Mouse (Mus musculus) lung, embryonic 14.5 days (tissue): ENCODE measurements around the gene Morc1. TPM values are rescaled to one million over a fixed set of nuclear protein-coding genes. Genes with fewer than 3 reads are reported as not detected.
A peak's percentile ranks its signal among the peaks of the same experiment; 100 is the strongest.

Experiments
- ATAC-seq: fragments of 200-750 bp; cut with Nextera tagmentation; 2 replicates; pipeline ENCODE4 v1.8.0; 2017; ENCODE audit warnings: mild to moderate bottlenecking, moderate TSS enrichment, moderate library complexity; ENCODE audit not compliant: insufficient read depth
- DNase-seq: peaks from one replicate; pipeline ENCODE4 v3.0.0-alpha.2; 2015
- H3K27ac ChIP-seq: fragments of 300-500 bp; sonication (generic); 2 replicates; pipeline ENCODE4 v1.5.1; 2014; ENCODE audit warnings: low read depth, mild to moderate bottlenecking, moderate library complexity
- H3K27me3 ChIP-seq: fragments of 300-500 bp; sonication (generic); 2 replicates; pipeline ENCODE4 v1.6.1; 2014; ENCODE audit warnings: low read length, control low read depth; ENCODE audit not compliant: insufficient read depth
- H3K36me3 ChIP-seq: fragments of 300-500 bp; sonication (generic); 2 replicates; pipeline ENCODE4 v1.6.1; 2014; ENCODE audit warnings: control low read depth; ENCODE audit not compliant: insufficient read depth
- H3K4me1 ChIP-seq: fragments of 300-500 bp; sonication (generic); 2 replicates; pipeline ENCODE4 v1.6.1; 2014; ENCODE audit warnings: antibody characterized with exemption, control low read depth; ENCODE audit not compliant: insufficient read depth
- H3K4me2 ChIP-seq: fragments of 300-500 bp; sonication (generic); 2 replicates; pipeline ENCODE4 v1.6.1; 2014; ENCODE audit warnings: mild to moderate bottlenecking
- H3K4me3 ChIP-seq: fragments of 300-500 bp; sonication (generic); 2 replicates; pipeline ENCODE4 v1.5.1; 2014; ENCODE audit warnings: low read depth, low read length
- H3K9ac ChIP-seq: fragments of 300-500 bp; sonication (generic); 2 replicates; pipeline ENCODE4 v1.6.1; 2014
- H3K9me3 ChIP-seq: fragments of 300-500 bp; sonication (generic); 2 replicates; pipeline ENCODE4 v1.6.1; 2016; ENCODE audit warnings: low read depth, low read length, control low read depth
- CTCF ChIP-seq: IDR thresholded peaks from 2 replicates; pipeline ENCODE4 v1.5.1; 2016; ENCODE audit warnings: antibody characterized with exemption, low read depth
- WGBS: fragments of 180-500 bp; shearing (Covaris S2); extraction: QIAGEN DNeasy Blood & Tissue Kit; methylation state at CpG from one replicate; pipeline ENCODE4 v1.1.7; 2014; 5-methylcytosine and 5-hydroxymethylcytosine counted together
- polyA plus RNA-seq: library from polyadenylated mRNA; unstranded; fragments of >200 nt; fragmentation: Nextera tagmentation; extraction: Ambion mirVana; gene quantifications from 2 replicates; pipeline ENCODE4 v1.2.1, GENCODE M21; 2014

Gene Morc1
- polyA plus RNA-seq, 1 experiment from 2014 or later: 0.09 TPM

DNA sequence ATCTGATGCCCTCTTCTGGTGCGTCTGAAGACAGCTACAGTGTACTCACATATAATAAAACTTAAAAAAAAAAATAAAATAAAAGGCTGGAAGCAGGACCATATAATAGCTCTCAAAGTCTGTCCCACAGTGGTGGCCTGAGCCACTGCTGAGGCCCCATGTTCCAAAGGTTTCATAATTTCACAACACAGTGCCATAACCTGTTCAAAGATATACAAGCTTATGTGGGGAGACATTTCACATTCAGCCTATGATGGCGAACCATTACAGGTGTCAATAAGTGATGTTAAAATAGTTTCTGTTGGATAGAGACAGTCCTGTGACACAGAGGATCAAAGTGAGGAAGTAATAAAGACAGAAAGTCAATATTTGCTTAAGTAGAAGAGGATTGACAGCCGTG lies 241.6 kb downstream of the Morc1 start:
- Histone ChIP-seq H3K9me3 (no peaks in the 10 kb centered on the region), H3K36me3 (no peaks in the 10 kb centered on the region), H3K9ac (no peak overlapping the region), H3K4me1 (no peaks in the 10 kb centered on the region), H3K27ac (no peak overlapping the region), H3K4me3 (no peak overlapping the region), H3K27me3 (no peaks in the 10 kb centered on the region), H3K4me2 (no peak overlapping the region)
- 67% methylated on average over 3 of the region's 3 CpGs for WGBS
- no peak for DNase-seq
- ATAC-seq: no peak
- TF ChIP-seq CTCF: no peak

DNA sequence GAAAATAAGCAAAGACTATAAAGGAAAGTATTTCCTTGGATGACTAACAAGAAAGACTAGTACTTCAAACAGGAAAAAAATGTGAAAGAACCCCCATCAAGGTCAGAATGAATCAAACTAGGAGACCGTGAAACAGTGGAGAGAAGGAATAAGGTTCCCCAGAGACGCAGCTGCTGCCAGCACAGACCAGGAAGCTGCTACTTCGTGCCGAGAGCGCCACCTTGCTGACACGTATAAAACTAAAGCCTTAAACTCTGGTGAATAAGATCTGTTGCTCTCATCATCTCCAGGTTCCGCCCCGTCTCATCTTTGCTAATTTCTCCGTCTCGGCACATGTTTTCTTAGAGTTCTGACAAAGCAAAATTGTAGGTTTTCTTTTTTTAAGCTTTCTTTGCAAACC lies 244.6 kb downstream of the Morc1 start:
- ATAC-seq (peak; percentile 89), DNase-seq (peak; percentile 92)
- TF ChIP-seq CTCF: peak; percentile 81
- H3K9ac ChIP-seq: no peak overlapping the region
- H3K27me3 ChIP-seq: no peaks in the 10 kb centered on the region
- H3K4me2 ChIP-seq: peak overlapping the region; percentile 3; the same call in 1 of the 2 replicates
- H3K4me3 ChIP-seq: no peak overlapping the region
- no peaks in the 10 kb centered on the region for H3K4me1 ChIP-seq
- WGBS: 10% methylated on average over 10 of the region's 10 CpGs
- no peaks in the 10 kb centered on the region for H3K36me3 ChIP-seq
- no peaks in the 10 kb centered on the region for H3K9me3 ChIP-seq
- no peak overlapping the region for H3K27ac ChIP-seq

DNA sequence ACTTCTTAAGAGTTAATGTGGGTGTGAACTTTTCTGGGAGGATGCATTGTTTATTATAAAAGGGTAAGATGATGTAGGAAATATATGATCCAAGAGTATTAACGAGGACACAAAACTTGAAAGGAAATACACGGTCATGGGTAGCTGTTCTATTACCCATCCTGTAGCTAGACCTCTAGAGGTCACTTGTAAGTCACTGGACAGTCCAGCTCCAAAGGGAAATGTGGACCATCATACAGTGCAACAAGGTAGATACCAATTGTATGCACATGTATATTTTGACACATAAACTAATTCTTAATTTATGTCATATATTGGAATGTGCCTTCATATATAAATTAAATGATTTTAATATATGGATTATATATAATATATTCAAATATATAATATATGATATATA lies 245.2 kb downstream of the Morc1 start:
- Histone ChIP-seq H3K9ac (no peak overlapping the region), H3K9me3 (no peaks in the 10 kb centered on the region), H3K27ac (no peak overlapping the region), H3K4me1 (no peaks in the 10 kb centered on the region), H3K27me3 (no peaks in the 10 kb centered on the region), H3K4me3 (no peak overlapping the region), H3K4me2 (no peak overlapping the region), H3K36me3 (no peaks in the 10 kb centered on the region)
- no peak for ATAC-seq
- 59% methylated on average over 2 of the region's 2 CpGs for WGBS
- TF ChIP-seq CTCF: no peak
- DNase-seq: no peak

DNA sequence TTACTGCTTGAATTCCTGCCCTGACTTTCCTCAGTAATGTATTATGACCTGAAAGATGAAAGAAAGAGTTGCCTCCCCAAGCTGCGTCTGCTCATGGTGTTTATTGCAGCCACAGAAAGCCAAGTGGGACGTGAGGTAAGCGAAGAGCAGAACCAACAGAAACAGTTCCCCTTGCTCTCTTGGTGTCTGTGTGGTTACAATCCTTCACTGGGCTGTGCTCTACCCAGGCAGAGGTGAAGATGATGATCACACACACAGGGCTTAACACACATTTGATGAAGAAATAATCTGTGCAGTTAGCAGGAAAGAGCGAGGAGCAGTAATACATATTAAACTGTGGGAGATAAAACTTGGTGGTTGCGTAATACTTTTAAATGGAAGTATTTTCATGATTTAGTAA lies 246.3 kb downstream of the Morc1 start:
- Histone ChIP-seq H3K9me3 (no peaks in the 10 kb centered on the region), H3K27me3 (no peaks in the 10 kb centered on the region), H3K4me1 (no peaks in the 10 kb centered on the region), H3K36me3 (no peaks in the 10 kb centered on the region), H3K9ac (no peak overlapping the region), H3K4me3 (no peak overlapping the region), H3K4me2 (no peak overlapping the region), H3K27ac (no peak overlapping the region)
- ATAC-seq (no peak), DNase-seq (no peak)
- 73% methylated on average over 5 of the region's 5 CpGs for WGBS
- no peak for TF ChIP-seq CTCF

DNA sequence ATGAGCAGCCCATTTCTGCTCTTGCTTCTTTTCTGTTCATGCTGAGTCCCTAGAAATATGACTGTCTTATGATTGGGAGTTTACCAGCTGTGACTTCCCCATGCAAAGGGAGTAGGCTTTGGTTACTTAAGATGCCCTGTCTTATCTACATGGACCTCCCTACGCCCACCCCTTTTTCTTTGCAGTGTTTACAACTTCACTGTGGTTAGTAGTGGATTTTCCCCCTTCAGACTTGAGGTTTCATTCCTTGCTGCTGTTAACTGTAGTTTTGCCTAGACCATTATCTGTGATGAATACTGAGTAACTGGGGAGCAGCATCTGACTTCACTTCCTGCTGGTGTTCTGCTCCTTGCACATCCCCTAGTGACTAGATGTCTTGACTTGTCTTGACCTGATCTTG lies 247.0 kb downstream of the Morc1 start:
- Histone ChIP-seq H3K27ac (no peak overlapping the region), H3K4me3 (no peak overlapping the region), H3K9ac (no peak overlapping the region), H3K27me3 (no peaks in the 10 kb centered on the region), H3K4me2 (no peak overlapping the region), H3K4me1 (no peaks in the 10 kb centered on the region), H3K36me3 (no peaks in the 10 kb centered on the region), H3K9me3 (no peaks in the 10 kb centered on the region)
- TF ChIP-seq CTCF: no peak
- DNase-seq (no peak), ATAC-seq (no peak)
- 65% methylated on average over 1 of the region's 1 CpGs for WGBS

Other genes starting within 250 kb of the Morc1 start
- gene Dppa4, start 147.5 kb upstream of the Morc1 start, polyA plus RNA-seq: not detected in 2 replicates
- 0.15 and 0.21 TPM in 2 replicates for gene Dppa2, start 127.3 kb upstream of the Morc1 start, polyA plus RNA-seq
- gene Gm5485, start 18.8 kb upstream of the Morc1 start, polyA plus RNA-seq: not detected in 2 replicates